Mouse (Mus musculus): ENCODE results near the gene Cryba2. TPM values are rescaled to one million over a fixed set of nuclear protein-coding genes. Genes with fewer than 3 reads are reported as not detected.

The Cryba2 gene
- not detected in 2 replicates for polyA plus RNA-seq (2015; fragmentation: Nextera tagmentation; extraction: Ambion mirVana)

- ATAC-seq (ENCODE audit: insufficient number of reproducible peaks, insufficient read depth, low FRiP score, low TSS enrichment, low read depth): no peak
- Histone ChIP-seq H3K27ac (no peak within 1 kb of the TSS), H3K4me2 (peak within 1 kb of the TSS; percentile 18), H3K9ac (no peak within 1 kb of the TSS), H3K27me3 (peaks cover 99% of the 10 kb centered on the region), H3K36me3 (no peaks in the 10 kb centered on the region), H3K4me1 (peaks cover 11% of the 10 kb centered on the region), H3K9me3 (no peaks in the 10 kb centered on the region), H3K4me3 (no peak within 1 kb of the TSS)
- WGBS: 2% methylated on average over 25 of the region's 25 CpGs
Measured at GRCm38 (mm10) chr1:74893134-74893855, at the start of gene Cryba2. TSS of gene Cryba2 (minus strand) at chr1:74893143.

GRCm38 (mm10) chr1:74941651-74942360 is 48.9 kb upstream of the Cryba2 start:
- Histone ChIP-seq H3K27ac (no peak overlapping the region), H3K4me3 (no peak overlapping the region), H3K4me1 (no peaks in the 10 kb centered on the region), H3K27me3 (peaks cover 76% of the 10 kb centered on the region), H3K9ac (no peak overlapping the region), H3K4me2 (no peak overlapping the region), H3K9me3 (no peaks in the 10 kb centered on the region), H3K36me3 (no peaks in the 10 kb centered on the region)
- ATAC-seq (ENCODE audit: insufficient number of reproducible peaks, insufficient read depth, low FRiP score, low TSS enrichment, low read depth): no peak
- 43% methylated on average over 12 of the region's 12 CpGs for WGBS

GRCm38 (mm10) chr1:74939762-74940161 is 46.8 kb upstream of the Cryba2 start:
- Histone ChIP-seq H3K27me3 (peaks cover 67% of the 10 kb centered on the region), H3K36me3 (no peaks in the 10 kb centered on the region), H3K4me1 (no peaks in the 10 kb centered on the region), H3K9me3 (no peaks in the 10 kb centered on the region), H3K4me2 (no peak overlapping the region), H3K4me3 (no peak overlapping the region), H3K9ac (no peak overlapping the region), H3K27ac (no peak overlapping the region)
- no peak for ATAC-seq (ENCODE audit: insufficient number of reproducible peaks, insufficient read depth, low FRiP score, low TSS enrichment, low read depth)
- 5% methylated on average over 3 of the region's 3 CpGs for WGBS

GRCm38 (mm10) chr1:74936221-74936830 is 43.4 kb upstream of the Cryba2 start:
- Histone ChIP-seq H3K4me3 (no peak overlapping the region), H3K9me3 (no peaks in the 10 kb centered on the region), H3K4me1 (no peaks in the 10 kb centered on the region), H3K27ac (no peak overlapping the region), H3K27me3 (peaks cover 61% of the 10 kb centered on the region), H3K36me3 (no peaks in the 10 kb centered on the region), H3K9ac (no peak overlapping the region), H3K4me2 (no peak overlapping the region)
- 45% methylated on average over 12 of the region's 12 CpGs for WGBS
- ATAC-seq (ENCODE audit: insufficient number of reproducible peaks, insufficient read depth, low FRiP score, low TSS enrichment, low read depth): no peak

GRCm38 (mm10) chr1:74935402-74935801 is 42.5 kb upstream of the Cryba2 start, which contains the start of gene Cfap65:
TSS of gene Cfap65 (minus strand) at chr1:74935599.
- Histone ChIP-seq H3K4me2 (peak within 1 kb of the TSS; percentile 45), H3K27ac (no peak within 1 kb of the TSS), H3K27me3 (peaks cover 65% of the 10 kb centered on the region), H3K9me3 (no peaks in the 10 kb centered on the region), H3K9ac (no peak within 1 kb of the TSS), H3K4me1 (no peaks in the 10 kb centered on the region), H3K36me3 (no peaks in the 10 kb centered on the region), H3K4me3 (peak within 1 kb of the TSS; percentile 27; the same call in 1 of the 2 replicates)
- no peak for ATAC-seq (ENCODE audit: insufficient number of reproducible peaks, insufficient read depth, low FRiP score, low TSS enrichment, low read depth)
- 2% methylated on average over 18 of the region's 18 CpGs for WGBS

- Histone ChIP-seq H3K4me2 (no peak overlapping the region), H3K4me1 (no peaks in the 10 kb centered on the region), H3K9ac (no peak overlapping the region), H3K4me3 (no peak overlapping the region), H3K36me3 (no peaks in the 10 kb centered on the region), H3K27ac (no peak overlapping the region), H3K27me3 (peaks cover 71% of the 10 kb centered on the region), H3K9me3 (no peaks in the 10 kb centered on the region)
- no peak for ATAC-seq (ENCODE audit: insufficient number of reproducible peaks, insufficient read depth, low FRiP score, low TSS enrichment, low read depth)
- WGBS: 78% methylated on average over 9 of the region's 9 CpGs
Measured at GRCm38 (mm10) chr1:74927621-74928296, 34.8 kb upstream of the Cryba2 start.

- Histone ChIP-seq H3K9ac (no peak overlapping the region), H3K4me1 (no peaks in the 10 kb centered on the region), H3K4me2 (no peak overlapping the region), H3K36me3 (no peaks in the 10 kb centered on the region), H3K27me3 (peaks cover 63% of the 10 kb centered on the region), H3K4me3 (no peak overlapping the region), H3K27ac (no peak overlapping the region), H3K9me3 (no peaks in the 10 kb centered on the region)
- 30% methylated on average over 6 of the region's 6 CpGs for WGBS
- ATAC-seq (ENCODE audit: insufficient number of reproducible peaks, insufficient read depth, low FRiP score, low TSS enrichment, low read depth): no peak
Measured at GRCm38 (mm10) chr1:74926721-74927120, 33.8 kb upstream of the Cryba2 start.

GRCm38 (mm10) chr1:74924464-74924863 is 31.5 kb upstream of the Cryba2 start:
- no peaks in the 10 kb centered on the region for H3K36me3 ChIP-seq
- no peak for ATAC-seq (ENCODE audit: insufficient number of reproducible peaks, insufficient read depth, low FRiP score, low TSS enrichment, low read depth)
- 58% methylated on average over 4 of the region's 4 CpGs for WGBS
- no peak overlapping the region for H3K4me2 ChIP-seq
- H3K4me1 ChIP-seq: no peaks in the 10 kb centered on the region
- H3K4me3 ChIP-seq: no peak overlapping the region
- no peak overlapping the region for H3K9ac ChIP-seq
- H3K9me3 ChIP-seq: no peaks in the 10 kb centered on the region
- no peak overlapping the region for H3K27ac ChIP-seq
- H3K27me3 ChIP-seq: peaks cover 48% of the 10 kb centered on the region

- no peak overlapping the region for H3K27ac ChIP-seq
- no peaks in the 10 kb centered on the region for H3K36me3 ChIP-seq
- H3K27me3 ChIP-seq: peaks cover 35% of the 10 kb centered on the region
- no peak overlapping the region for H3K9ac ChIP-seq
- H3K4me3 ChIP-seq: no peak overlapping the region
- no peaks in the 10 kb centered on the region for H3K4me1 ChIP-seq
- 0 out of 2 replicates have a peak overlapping the region, but pooled peaks have one; percentile 2 for H3K4me2 ChIP-seq
- WGBS: 26% methylated on average over 13 of the region's 13 CpGs
- no peak for ATAC-seq (ENCODE audit: insufficient number of reproducible peaks, insufficient read depth, low FRiP score, low TSS enrichment, low read depth)
- H3K9me3 ChIP-seq: peaks cover 2% of the 10 kb centered on the region; the same call in 1 of the 2 replicates
Measured at GRCm38 (mm10) chr1:74915706-74916105, 22.8 kb upstream of the Cryba2 start.

GRCm38 (mm10) chr1:74902191-74902590 is 9.2 kb upstream of the Cryba2 start:
- Histone ChIP-seq H3K9ac (no peak overlapping the region), H3K4me1 (peaks cover 18% of the 10 kb centered on the region), H3K9me3 (no peaks in the 10 kb centered on the region), H3K4me2 (no peak overlapping the region), H3K36me3 (no peaks in the 10 kb centered on the region), H3K27me3 (peaks cover 97% of the 10 kb centered on the region), H3K27ac (no peak overlapping the region), H3K4me3 (no peak overlapping the region)
- ATAC-seq (ENCODE audit: insufficient number of reproducible peaks, insufficient read depth, low FRiP score, low TSS enrichment, low read depth): no peak
- WGBS: 28% methylated on average over 6 of the region's 6 CpGs

GRCm38 (mm10) chr1:74901686-74902085 is 8.7 kb upstream of the Cryba2 start:
- ATAC-seq (ENCODE audit: insufficient number of reproducible peaks, insufficient read depth, low FRiP score, low TSS enrichment, low read depth): no peak
- Histone ChIP-seq H3K27ac (no peak overlapping the region), H3K4me1 (peaks cover 18% of the 10 kb centered on the region), H3K9me3 (no peaks in the 10 kb centered on the region), H3K36me3 (no peaks in the 10 kb centered on the region), H3K4me2 (no peak overlapping the region), H3K9ac (no peak overlapping the region), H3K4me3 (no peak overlapping the region), H3K27me3 (peaks cover 99% of the 10 kb centered on the region)
- 2% methylated on average over 3 of the region's 3 CpGs for WGBS

Data from embryonic facial prominence, embryonic 13.5 days (tissue).